17 mouse cellular contexts compared by ENCODE assay signal in genomic region chr6:94150876-94151275, GRCm38 (mm10).
"Had no signal": no experiment of that assay in that cellular context is flagged by ENCODE, and none has a peak within 500 bp of the region (broad histone marks: within the 10 kb centered on the region; RNA-seq: fewer than 3 reads in every experiment).

No protein-coding gene starts in this region.

- H3K9ac ChIP-seq: liver, embryonic 15.5 days; midbrain, embryonic 12.5 days; neural tube, embryonic 13.5 days had no signal

- H3K27me3 ChIP-seq: liver, embryonic 15.5 days; megakaryocyte, embryonic 14.5 days; midbrain, embryonic 12.5 days; neural tube, embryonic 13.5 days had no signal

- H3K9me3 ChIP-seq: limb, embryonic 10.5 days; liver, embryonic 15.5 days; megakaryocyte, embryonic 14.5 days; midbrain, embryonic 12.5 days; neural tube, embryonic 13.5 days had no signal

- H3K27ac ChIP-seq: left cerebral cortex, adult 2 months; limb, embryonic 10.5 days; liver, embryonic 15.5 days; macrophage; midbrain, embryonic 12.5 days; neural tube, embryonic 13.5 days had no signal

- DNase-seq: kidney, postnatal 25 days; lung, adult 2 months; lung, postnatal 10 days; retina, postnatal 1 day; right cerebral cortex, postnatal 4 days; spleen, adult 18-20 months; thymus, adult 18-20 months; thymus, postnatal 14 days had no signal

- H3K4me1 ChIP-seq: liver, embryonic 15.5 days; megakaryocyte, embryonic 14.5 days had no signal

- H3K4me3 ChIP-seq: left cerebral cortex, adult 2 months; limb, embryonic 10.5 days; liver, embryonic 15.5 days; megakaryocyte, embryonic 14.5 days; midbrain, embryonic 12.5 days; neural tube, embryonic 13.5 days had no signal

- H3K36me3 ChIP-seq: limb, embryonic 10.5 days; liver, embryonic 15.5 days; midbrain, embryonic 12.5 days; neural tube, embryonic 13.5 days had no signal

- H3K4me2 ChIP-seq: liver, embryonic 11.5 days; liver, embryonic 15.5 days; midbrain, embryonic 12.5 days; neural tube, embryonic 13.5 days had no signal

- ATAC-seq: midbrain, embryonic 16.5 days had no signal
